Mouse (Mus musculus) ES-E14 (cell line): ENCODE measurements at regions not wholly inside any gene's neighbourhood (a gene's known extent, or its start where the extent isn't known, plus 50 kb on each side); places are given as distances from the start of the nearest gene placed in this dataset.

ENCODE experiments used
- CHD2 ChIP-seq: IDR thresholded peaks from 2 replicates; pipeline ENCODE4 v1.6.1; 2014; ENCODE audit warnings: mild to moderate bottlenecking, low read depth, low read length, inconsistent platforms
- HCFC1 ChIP-seq: IDR thresholded peaks from 2 replicates; pipeline ENCODE4 v1.6.1; 2012; ENCODE audit warnings: low read length, inconsistent platforms, borderline replicate concordance; ENCODE audit not compliant: insufficient read depth
- MAFK ChIP-seq: IDR thresholded peaks from 2 replicates; pipeline ENCODE4 v1.6.1; 2014; ENCODE audit warnings: mild to moderate bottlenecking, low read depth, low read length, inconsistent platforms; ENCODE audit not compliant: insufficient read depth

DNA sequence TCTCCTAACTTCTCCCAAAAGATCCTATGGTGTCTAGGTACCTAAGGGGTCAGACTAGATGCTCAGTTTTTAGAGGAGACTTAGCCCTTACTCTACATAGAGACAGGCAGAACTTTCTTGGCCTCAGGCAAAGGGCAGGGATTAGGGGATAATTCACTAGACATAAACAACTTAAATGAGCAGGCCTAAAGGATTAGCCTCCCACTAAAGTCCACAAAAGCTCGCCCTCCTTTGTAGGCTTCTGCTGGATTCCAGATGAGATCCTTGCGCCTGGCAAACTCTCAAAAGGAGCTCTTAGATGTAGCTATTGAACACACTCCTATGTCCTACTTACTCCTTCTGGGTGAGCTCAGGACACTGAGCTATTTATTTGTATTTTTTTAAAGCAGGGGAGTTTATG lies 509.9 kb upstream of the Plxna2 start:
- TF ChIP-seq HCFC1 (no peak), CHD2 (no peak), MAFK (no peak)
